Mouse (Mus musculus): ENCODE measurements around the gene B4gat1.

B4gat1 gene

GRCm38 (mm10) chr19:5036577-5036976 is 2.0 kb upstream of the B4gat1 start:
- no peak for DNase-seq

GRCm38 (mm10) chr19:5037678-5038571 is 701 bp upstream of the B4gat1 start:
- DNase-seq: peak; percentile 95

- DNase-seq: no peak
Observed at GRCm38 (mm10) chr19:5039301-5040114, 882 bp downstream of the B4gat1 start.

GRCm38 (mm10) chr19:5040862-5041523 is 2.4 kb downstream of the B4gat1 start, which contains the start of gene Brms1:
Gene Brms1, plus strand, starts transcription at chr19:5041354.
- DNase-seq: peak; percentile 80

- no peak for DNase-seq
Observed at GRCm38 (mm10) chr19:5041588-5041987, 3.0 kb downstream of the B4gat1 start.

- no peak for DNase-seq
Observed at GRCm38 (mm10) chr19:5045531-5045930, 6.9 kb downstream of the B4gat1 start.

GRCm38 (mm10) chr19:5048138-5049056 is 9.8 kb downstream of the B4gat1 start:
- peak; percentile 27 for DNase-seq

- no peak for DNase-seq
Observed at GRCm38 (mm10) chr19:5049325-5049724, 10.7 kb downstream of the B4gat1 start.

- DNase-seq: peak; percentile 41
Observed at GRCm38 (mm10) chr19:5050047-5050905, 11.7 kb downstream of the B4gat1 start, which contains the start of gene Rin1. Gene Rin1, plus strand, starts transcription at chr19:5050481.

GRCm38 (mm10) chr19:5051031-5051430 is 12.4 kb downstream of the B4gat1 start:
- peak; percentile 42 for DNase-seq

- no peak for DNase-seq
Observed at GRCm38 (mm10) chr19:5051515-5051914, 12.9 kb downstream of the B4gat1 start.

GRCm38 (mm10) chr19:5052166-5052822 is 13.7 kb downstream of the B4gat1 start:
- DNase-seq: peak; percentile 59

- DNase-seq: peak; percentile 69
Observed at GRCm38 (mm10) chr19:5052853-5053252, 14.2 kb downstream of the B4gat1 start.

GRCm38 (mm10) chr19:5053909-5054308 is 15.3 kb downstream of the B4gat1 start:
- peak; percentile 71 for DNase-seq

GRCm38 (mm10) chr19:5056251-5056650 is 17.6 kb downstream of the B4gat1 start:
- peak; percentile 35 for DNase-seq

- no peak for DNase-seq
Observed at GRCm38 (mm10) chr19:5057876-5058775, 19.5 kb downstream of the B4gat1 start.

- DNase-seq: no peak
Observed at GRCm38 (mm10) chr19:5058801-5059771, 20.5 kb downstream of the B4gat1 start.

Measured in cerebellum, adult 8-10 months (tissue).